Mouse (Mus musculus) lung, postnatal 36 days (tissue): ENCODE measurements at regions not wholly inside any gene's neighbourhood (a gene's known extent, or its start where the extent isn't known, plus 50 kb on each side); places are given as distances from the start of the nearest gene placed in this dataset.

Source experiments
- DNase-seq: peaks from one replicate; pipeline ENCODE4 v3.0.0; 2022; ENCODE audit warnings: mixed read lengths

- no peak for DNase-seq
Measured at GRCm38 (mm10) chr10:16438414-16438813, 1284.6 kb upstream of the Cited2 start.

GRCm38 (mm10) chr10:16440932-16441640, 1281.9 kb upstream of the Cited2 start:
- DNase-seq = no peak

- DNase-seq = no peak
Measured at GRCm38 (mm10) chr10:16441661-16442072, 1281.4 kb upstream of the Cited2 start.

- DNase-seq = no peak
Measured at GRCm38 (mm10) chr10:16443901-16444300, 1279.1 kb upstream of the Cited2 start.

GRCm38 (mm10) chr10:16467935-16468334, 1255.1 kb upstream of the Cited2 start:
- no peak for DNase-seq

GRCm38 (mm10) chr10:16469711-16470110, 1253.3 kb upstream of the Cited2 start:
- no peak for DNase-seq

GRCm38 (mm10) chr10:16473952-16474521, 1249.0 kb upstream of the Cited2 start:
- DNase-seq = no peak

GRCm38 (mm10) chr10:16498580-16498979, 1224.4 kb upstream of the Cited2 start:
- no peak for DNase-seq

GRCm38 (mm10) chr10:16507681-16508080, 1215.3 kb upstream of the Cited2 start:
- no peak for DNase-seq

- DNase-seq = no peak
Measured at GRCm38 (mm10) chr10:16508161-16508560, 1214.9 kb upstream of the Cited2 start.

GRCm38 (mm10) chr10:16514656-16515055, 1208.4 kb upstream of the Cited2 start:
- DNase-seq = no peak

- DNase-seq = no peak
Measured at GRCm38 (mm10) chr10:16521895-16522294, 1201.1 kb upstream of the Cited2 start.

GRCm38 (mm10) chr10:16524101-16524500, 1198.9 kb upstream of the Cited2 start:
- no peak for DNase-seq

- DNase-seq = no peak
Measured at GRCm38 (mm10) chr10:16527693-16528092, 1195.3 kb upstream of the Cited2 start.

- DNase-seq = no peak
Measured at GRCm38 (mm10) chr10:16537660-16538059, 1185.4 kb upstream of the Cited2 start.

GRCm38 (mm10) chr10:16538379-16538778, 1184.6 kb upstream of the Cited2 start:
- DNase-seq = no peak

- peak; percentile 21 for DNase-seq
Measured at GRCm38 (mm10) chr10:16545445-16545844, 1177.6 kb upstream of the Cited2 start.

- DNase-seq = peak; percentile 58
Measured at GRCm38 (mm10) chr10:16552861-16553635, 1170.0 kb upstream of the Cited2 start.

GRCm38 (mm10) chr10:16574568-16574967, 1148.5 kb upstream of the Cited2 start:
- DNase-seq = no peak

GRCm38 (mm10) chr10:16578554-16579078, 1144.4 kb upstream of the Cited2 start:
- DNase-seq = no peak

GRCm38 (mm10) chr10:16580200-16580599, 1142.8 kb upstream of the Cited2 start:
- no peak for DNase-seq

- no peak for DNase-seq
Measured at GRCm38 (mm10) chr10:16588833-16589232, 1134.2 kb upstream of the Cited2 start.

- DNase-seq = peak; percentile 7
Measured at GRCm38 (mm10) chr10:16589399-16589798, 1133.6 kb upstream of the Cited2 start.

- DNase-seq = no peak
Measured at GRCm38 (mm10) chr10:16592870-16593269, 1130.1 kb upstream of the Cited2 start.
